Mouse (Mus musculus) lung, postnatal 10 days (tissue): Measurements from ENCODE around the gene Usp21.
A peak's percentile ranks its signal among the peaks of the same experiment; 100 is the strongest.
"Not testable (repeated sequence)": the region's sequence is repeated elsewhere in the genome, so short reads cannot be mapped to it uniquely, and the experiment has no call there.

Experiments used
- DNase-seq: peaks from one replicate; pipeline ENCODE4 v3.0.0; 2021

Usp21 gene

GRCm38 (mm10) chr1:171263666-171264461 is 23.9 kb downstream of the Usp21 start:
- peak; percentile 51 for DNase-seq

DNA sequence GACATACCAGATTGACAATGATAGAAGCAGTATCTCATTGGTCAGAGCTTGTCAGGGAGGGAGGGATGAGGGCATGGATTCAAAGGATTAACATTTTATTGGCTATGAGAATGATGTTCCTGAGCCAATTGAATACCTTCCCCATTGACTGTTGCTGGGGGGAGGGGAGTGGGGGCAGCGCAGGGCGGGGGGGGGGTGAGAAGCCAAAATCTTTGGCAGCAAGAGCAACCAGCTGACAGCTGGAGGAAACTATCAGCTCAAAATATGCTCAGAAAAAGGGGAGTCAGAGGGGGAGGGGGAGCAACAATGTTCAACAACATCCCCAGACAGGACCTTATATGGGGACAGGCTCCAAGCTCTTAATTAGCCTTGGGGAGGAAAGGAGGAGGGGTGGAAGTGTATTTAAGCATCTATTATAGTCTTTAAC is 24.6 kb downstream of the Usp21 start:
- DNase-seq = peak; percentile 91

- peak; percentile 93 for DNase-seq
These were observed 25.1 kb downstream of the Usp21 start for GRCm38 (mm10) chr1:171262594-171263130.

- peak; percentile 46 for DNase-seq
These were observed 27.5 kb downstream of the Usp21 start for GRCm38 (mm10) chr1:171260316-171260715.

- no peak for DNase-seq
These were observed 28.9 kb downstream of the Usp21 start for GRCm38 (mm10) chr1:171258921-171259320.

DNA sequence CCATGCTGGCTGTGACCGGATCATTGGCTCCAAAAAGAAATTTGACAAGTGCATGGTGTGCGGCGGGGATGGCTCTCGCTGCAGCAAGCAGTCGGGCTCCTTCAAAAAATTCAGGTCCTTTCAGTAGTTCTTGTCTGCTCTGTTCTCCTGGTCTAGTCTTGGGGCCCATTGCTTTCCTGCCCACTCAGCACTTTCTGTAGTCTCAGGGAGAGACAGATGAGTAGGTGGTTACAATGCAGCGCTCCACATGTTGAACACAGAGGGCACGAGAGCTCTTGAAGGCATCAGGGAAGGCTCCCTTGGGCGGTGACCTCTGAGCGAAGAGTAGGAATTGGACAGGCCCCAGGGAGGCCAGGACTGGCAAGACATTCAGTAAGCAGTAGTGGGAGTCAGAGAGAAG is 30.0 kb downstream of the Usp21 start:
- no peak for DNase-seq

GRCm38 (mm10) chr1:171256937-171257548 is 30.7 kb downstream of the Usp21 start:
- peak; percentile 84 for DNase-seq

DNA sequence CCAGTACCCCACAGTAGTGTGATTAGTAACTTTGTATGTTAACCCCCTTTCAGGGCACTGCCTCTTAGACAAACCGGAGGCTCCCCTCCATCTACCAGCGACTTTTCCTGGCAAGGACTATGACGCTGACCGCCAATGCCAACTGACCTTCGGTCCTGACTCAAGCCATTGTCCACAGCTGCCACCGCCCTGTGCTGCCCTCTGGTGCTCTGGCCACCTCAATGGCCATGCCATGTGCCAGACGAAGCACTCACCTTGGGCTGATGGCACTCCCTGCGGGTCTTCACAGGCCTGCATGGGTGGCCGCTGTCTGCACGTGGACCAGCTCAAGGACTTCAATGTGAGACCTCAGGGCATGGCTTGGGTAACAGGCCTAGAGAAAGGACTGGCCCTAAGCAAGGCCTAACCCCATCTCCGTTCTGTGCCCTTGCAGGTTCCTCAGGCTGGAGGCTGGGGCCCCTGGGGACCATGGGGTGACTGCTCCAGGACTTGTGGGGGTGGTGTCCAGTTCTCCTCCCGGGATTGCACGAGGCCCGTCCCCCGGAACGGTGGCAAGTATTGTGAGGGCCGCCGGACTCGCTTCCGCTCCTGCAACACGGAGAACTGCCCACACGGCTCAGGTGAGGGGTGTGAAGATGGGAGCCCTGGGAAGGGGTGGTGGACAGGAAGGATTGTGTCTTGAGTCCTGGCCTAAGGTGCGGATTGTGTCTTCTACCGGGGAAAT is 31.5 kb downstream of the Usp21 start:
- DNase-seq = no peak

DNA sequence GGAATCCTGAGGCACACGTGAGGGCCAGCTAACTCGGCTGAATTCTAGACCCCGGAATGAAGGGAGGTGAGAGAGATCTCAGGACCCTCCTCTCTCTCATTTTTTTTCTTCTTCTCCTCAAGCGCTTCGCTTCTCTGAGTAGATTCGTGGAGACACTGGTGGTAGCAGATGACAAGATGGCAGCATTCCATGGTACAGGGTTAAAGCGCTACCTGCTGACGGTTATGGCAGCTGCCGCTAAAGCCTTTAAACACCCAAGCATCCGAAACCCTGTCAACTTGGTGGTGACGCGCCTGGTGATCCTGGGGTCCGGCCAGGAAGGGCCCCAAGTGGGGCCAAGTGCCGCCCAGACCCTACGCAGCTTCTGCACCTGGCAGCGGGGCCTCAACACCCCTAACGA is 35.4 kb downstream of the Usp21 start:
- DNase-seq = no peak

GRCm38 (mm10) chr1:171251594-171252324 is 36.0 kb downstream of the Usp21 start:
- DNase-seq = peak; percentile 62

- peak; percentile 35 for DNase-seq
These were observed 36.9 kb downstream of the Usp21 start, which contains the start of gene Ndufs2 for GRCm38 (mm10) chr1:171250680-171251593. Gene Ndufs2, minus strand, starts transcription at chr1:171251388.

DNA sequence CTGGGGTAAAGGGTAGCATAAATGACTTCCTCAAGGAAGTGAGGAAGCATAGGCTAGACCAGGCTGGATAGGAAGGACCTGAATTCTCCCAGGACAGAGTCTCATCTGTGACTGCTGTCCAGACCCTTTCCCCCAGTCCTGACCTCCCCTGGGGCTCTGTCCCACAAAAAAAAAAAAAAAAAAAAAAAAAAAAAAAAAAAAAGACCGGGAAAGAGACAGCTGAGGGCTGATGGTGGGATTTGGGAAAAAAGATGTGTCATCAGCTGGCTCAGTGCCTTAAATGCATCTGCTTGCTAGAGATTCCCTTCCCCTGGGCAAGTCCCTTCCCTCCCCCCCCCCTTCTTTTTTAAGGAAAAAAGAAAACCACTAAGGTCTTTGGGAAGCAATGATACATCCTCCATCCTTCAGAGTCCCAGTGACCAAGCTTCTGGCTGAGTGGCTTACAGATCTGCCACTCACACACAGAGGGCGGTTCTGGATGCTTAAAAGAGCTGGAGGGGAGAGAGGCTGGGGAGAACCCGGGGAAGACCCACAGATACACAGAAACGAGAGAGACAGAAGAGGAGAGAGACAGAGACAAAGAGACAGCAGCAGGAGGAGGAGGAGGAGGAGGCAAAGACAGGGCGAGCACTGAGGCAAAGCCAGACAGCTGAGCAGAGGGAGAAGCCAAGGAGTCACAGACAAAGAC is 37.7 kb downstream of the Usp21 start, which contains the start of gene Adamts4:
Gene Adamts4 (plus strand): TSS at position 509 of the 688 bp plus-strand sequence.
- peak; percentile 75 for DNase-seq

DNA sequence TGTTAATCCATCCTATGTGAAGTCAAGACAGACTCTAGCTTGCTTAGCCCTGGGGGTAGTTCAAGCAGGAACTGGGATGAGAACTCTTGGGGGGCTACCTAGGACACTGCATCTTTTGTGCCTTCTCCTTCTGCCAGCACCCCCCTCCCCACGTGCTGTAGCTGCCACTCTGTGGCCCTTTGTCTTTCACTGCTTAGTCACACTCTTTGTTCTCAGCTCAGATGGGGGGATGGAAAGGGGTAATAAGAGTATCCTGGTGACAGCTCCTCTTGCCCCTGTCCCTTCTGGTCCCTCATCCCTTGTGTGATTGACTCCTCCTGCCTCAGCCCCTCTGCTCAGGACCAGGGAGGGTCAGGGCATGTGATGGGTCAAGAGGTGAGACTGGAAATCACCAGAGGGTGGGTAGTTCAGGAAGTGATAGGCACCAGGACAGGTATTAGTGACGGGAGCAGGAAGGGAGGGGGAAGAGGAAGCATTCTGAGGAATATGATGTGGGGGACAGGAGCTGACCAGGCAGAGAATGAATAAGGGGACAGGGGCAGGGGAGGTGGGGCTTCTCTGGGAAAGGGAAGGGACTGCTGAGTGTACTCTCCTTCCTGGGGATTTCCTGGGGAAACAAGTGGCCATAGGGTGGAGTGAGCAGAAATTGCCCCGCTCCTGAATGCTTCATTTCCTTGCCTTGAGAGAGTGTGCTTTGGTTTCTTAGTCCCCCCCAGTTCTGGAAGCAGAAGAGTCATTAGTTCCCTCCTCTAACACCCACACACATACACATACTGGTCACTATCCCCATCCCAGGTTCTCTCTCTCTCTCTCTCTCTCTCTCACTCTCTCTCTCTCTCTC is 39.2 kb downstream of the Usp21 start:
- DNase-seq = no peak

DNA sequence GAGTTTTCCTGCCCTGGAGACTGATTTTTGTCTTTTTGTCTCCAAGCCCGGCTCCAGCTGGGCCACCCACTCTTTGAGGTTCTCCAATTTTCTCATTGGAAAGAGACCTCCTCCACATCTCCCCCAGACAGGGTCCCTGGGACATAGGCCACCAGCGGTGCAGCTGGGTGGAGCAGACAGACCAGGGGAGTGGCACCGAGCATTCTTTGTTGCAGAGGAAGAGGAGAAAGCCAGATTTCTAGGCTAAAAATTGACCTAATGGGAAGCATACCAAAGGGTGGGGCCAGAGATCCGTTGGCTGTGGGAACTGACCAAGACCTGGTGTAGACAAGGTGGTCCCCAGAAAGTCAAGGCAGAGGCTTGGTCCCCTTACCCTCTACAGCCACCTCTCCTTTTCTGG is 39.9 kb downstream of the Usp21 start:
- DNase-seq = no peak

GRCm38 (mm10) chr1:171247453-171247841 is 40.3 kb downstream of the Usp21 start:
- no peak for DNase-seq

DNA sequence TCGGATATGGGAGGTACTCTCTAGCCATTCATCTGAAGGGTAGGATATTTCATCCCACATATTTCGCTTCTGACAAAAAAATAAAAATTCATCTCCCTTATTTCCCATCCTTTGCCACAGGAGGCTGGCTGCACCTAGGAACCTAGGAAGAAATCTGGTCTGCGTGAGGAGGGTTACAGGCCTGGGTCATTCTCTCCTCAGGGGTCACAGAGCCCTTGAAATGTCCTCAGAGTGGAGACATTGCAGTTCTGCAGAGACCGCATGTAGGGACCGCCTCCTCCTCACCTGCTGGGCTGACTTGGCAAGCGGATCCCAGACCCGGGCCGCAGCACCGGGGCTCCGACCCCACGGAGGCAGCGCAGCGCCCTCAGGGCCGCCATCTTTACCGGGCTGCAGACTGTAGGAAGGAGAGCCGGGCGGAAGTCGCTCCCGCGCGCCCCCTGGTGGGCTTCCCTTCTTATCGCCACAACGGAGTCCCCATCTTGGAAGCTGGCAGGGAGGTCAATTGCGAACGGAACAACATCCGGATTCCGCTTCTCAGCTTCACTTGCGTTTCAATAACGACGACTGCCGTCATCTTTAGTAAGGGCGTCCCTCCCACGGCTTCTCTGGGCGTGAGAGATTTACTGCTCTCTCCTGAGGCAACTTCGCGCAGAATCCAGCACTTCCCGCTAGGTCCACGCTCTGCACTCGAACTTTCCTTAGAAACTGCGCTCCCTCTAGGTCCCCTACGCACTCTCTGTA is 40.9 kb downstream of the Usp21 start:
- peak; percentile 98 for DNase-seq

GRCm38 (mm10) chr1:171245353-171245752 is 42.4 kb downstream of the Usp21 start:
- DNase-seq = no peak

GRCm38 (mm10) chr1:171241952-171242351 is 45.8 kb downstream of the Usp21 start:
- not testable (repeated sequence) for DNase-seq

- no peak for DNase-seq
These were observed 46.9 kb downstream of the Usp21 start for GRCm38 (mm10) chr1:171240911-171241310.
